Mouse (Mus musculus) kidney, postnatal 10 days (tissue): ENCODE data around the gene Ampd2.

Experiments used
- DNase-seq: peaks from one replicate; pipeline ENCODE4 v3.0.0; 2021; ENCODE audit warnings: mixed read lengths

Ampd2 gene

GRCm38 (mm10) chr3:108086470-108086979 is at the start of gene Ampd2:
Ampd2 (minus strand) TSS chr3:108086651.
- peak; percentile 92 for DNase-seq

- no peak for DNase-seq
Observed at GRCm38 (mm10) chr3:108134701-108135100, 48.2 kb upstream of the Ampd2 start.

- DNase-seq, result no peak
Observed at GRCm38 (mm10) chr3:108132484-108132883, 46.0 kb upstream of the Ampd2 start.

- no peak for DNase-seq
Observed at GRCm38 (mm10) chr3:108131821-108132220, 45.4 kb upstream of the Ampd2 start.

DNA sequence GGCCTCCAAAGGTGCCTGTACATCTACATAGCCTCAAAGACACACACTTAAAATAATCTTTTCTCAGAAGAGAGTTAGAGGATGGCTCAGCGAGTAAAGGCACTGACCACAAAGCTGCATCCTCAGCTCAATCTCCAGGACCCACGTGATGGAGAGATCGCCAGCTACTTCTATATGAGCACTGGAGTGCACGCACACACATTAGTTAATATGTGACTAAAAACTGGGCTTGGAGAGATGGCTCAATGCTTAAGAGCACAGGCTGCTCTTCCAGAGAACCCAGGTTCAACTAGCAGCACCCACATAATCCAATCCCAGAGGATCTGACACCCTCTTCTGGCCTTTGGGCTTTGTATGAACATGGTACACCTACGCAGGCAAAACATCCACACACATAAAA is 44.8 kb upstream of the Ampd2 start:
- DNase-seq, result peak; percentile 38

DNA sequence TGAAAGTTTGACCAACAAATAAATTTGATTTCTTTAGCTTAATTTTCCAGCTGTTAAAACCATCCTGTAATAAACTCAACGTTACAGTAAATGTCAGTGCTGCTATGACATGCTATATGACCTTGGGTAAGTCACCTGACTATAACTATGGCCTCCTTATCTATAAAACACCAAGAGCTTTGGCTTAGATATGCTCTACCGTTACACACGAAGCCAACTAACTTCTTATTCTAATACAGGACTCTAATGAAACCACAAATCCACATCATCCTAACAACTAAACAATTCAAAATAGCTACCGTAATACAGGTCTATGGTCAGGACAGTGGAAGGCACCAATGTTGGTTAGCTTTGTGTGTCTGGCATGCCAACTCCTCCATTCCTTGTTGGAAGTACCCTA is 43.4 kb upstream of the Ampd2 start:
- no peak for DNase-seq

DNA sequence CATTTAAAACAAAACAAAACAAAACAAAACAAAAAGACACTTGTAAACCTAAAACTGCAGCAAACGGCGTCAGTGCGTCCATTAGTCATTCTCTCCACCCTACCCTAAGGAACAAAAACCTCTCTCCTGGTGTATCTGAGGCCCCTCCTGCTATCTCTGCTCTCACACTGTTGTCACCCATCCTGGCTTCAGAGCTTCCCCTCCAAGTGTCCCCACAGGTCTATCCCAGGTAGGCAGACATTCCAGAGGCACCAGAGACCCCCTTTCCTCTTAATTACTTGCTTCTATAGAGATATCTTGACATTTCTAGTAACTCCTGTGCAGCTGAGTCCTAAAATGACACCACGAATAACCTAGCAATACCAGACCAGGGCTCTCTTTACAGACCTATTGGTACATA is 42.9 kb upstream of the Ampd2 start:
- no peak for DNase-seq

GRCm38 (mm10) chr3:108128520-108128919 is 42.1 kb upstream of the Ampd2 start:
- DNase-seq, result no peak

DNA sequence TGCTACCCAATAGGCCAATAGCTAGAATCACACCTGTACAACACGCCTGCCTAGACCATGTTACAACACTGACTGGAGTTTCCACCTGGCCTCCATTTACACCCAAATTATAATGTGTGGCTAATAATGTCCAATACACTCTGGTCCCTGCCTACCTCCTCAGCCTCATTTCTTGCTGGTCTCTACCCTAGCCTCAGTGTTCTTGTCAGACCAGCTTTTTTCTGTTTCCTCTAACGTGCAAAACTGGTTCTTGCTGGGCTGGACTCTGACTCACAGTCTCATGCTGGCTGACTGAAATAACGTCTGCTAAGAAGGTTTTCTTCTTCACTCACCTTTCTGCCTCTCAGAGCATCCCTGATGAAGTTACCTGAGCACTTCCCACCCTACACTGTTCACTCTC is 39.9 kb upstream of the Ampd2 start:
- DNase-seq, result no peak

- DNase-seq, result no peak
Observed at GRCm38 (mm10) chr3:108124131-108124530, 37.7 kb upstream of the Ampd2 start.

- no peak for DNase-seq
Observed at GRCm38 (mm10) chr3:108123242-108123641, 36.8 kb upstream of the Ampd2 start.

DNA sequence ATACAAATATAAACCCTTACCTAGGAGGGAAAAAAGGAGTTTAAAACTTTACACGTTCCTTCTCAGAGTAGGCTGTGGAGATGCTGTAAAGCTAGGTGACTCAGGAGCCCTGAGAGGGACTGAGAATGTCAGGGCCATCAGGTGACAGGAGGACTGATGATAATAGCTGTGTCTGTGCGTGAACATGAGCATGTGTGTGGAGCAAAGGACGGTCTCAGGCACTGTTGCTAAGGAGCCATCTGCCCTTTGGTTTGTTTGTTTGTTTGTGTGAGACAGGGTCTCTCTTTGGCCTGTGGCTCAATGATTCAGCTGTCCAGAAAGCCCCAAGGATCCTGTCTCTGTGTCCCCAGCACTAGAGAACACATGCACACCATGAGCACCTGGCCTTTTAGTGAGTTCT is 34.6 kb upstream of the Ampd2 start:
- DNase-seq, result no peak

DNA sequence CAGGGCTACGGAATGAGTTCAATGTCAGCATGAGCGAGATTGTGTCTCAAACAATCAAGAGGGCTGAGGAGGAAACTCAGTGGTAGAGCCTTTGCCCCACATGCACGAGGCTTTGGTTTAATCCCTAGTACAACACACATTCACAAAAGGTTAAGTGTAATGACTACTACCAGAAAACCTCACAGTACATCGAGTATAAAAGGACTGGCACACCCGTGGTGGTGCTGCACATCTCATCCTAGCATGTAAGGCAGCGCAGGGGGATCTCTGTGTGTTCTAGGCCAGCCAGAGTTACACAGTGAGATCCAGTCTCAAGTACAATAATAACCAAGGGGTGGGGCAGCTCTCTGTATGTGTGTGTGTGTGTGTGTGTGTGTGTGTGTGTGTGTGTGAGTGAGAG is 31.0 kb upstream of the Ampd2 start:
- DNase-seq, result no peak

GRCm38 (mm10) chr3:108113591-108114289 is 27.3 kb upstream of the Ampd2 start:
- DNase-seq, result no peak

DNA sequence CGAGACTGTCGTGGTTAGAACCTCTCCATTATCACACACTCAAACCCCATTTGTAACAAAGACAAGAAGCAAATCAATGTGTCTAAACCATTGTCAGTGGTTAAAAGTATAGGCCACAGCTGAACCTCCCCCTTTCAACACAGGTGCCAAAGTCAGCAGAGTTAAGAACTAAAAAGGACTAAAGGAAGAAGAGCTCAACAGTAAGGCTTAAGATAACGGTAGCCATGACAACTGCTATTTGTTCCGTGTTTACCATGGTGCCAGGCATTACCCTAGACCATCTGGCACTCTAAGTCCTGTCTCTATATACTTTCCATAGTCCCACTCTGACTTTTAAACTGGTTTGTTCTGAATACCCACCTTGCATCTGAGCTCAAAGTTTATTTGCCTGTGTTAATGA is 26.2 kb upstream of the Ampd2 start:
- no peak for DNase-seq

GRCm38 (mm10) chr3:108112246-108112645 is 25.8 kb upstream of the Ampd2 start:
- no peak for DNase-seq

DNA sequence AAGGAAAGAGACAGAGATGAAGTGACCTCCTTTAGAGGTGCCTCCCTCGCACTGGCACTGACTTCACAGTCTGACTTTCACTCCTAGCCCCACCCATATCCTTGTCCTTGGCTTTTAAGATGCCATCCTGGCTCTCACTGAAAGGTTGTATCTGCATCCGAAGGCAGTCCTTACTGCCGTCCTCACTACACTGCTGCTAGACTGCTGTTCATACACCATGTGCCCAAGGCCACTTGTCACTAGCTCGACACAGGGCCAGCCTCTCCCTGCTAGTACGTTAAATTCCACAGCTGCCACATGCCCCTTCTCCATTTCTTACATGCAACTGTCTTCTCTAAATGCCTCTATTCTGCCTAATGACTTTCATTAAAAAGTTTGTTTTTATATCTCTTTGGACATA is 24.9 kb upstream of the Ampd2 start:
- no peak for DNase-seq

DNA sequence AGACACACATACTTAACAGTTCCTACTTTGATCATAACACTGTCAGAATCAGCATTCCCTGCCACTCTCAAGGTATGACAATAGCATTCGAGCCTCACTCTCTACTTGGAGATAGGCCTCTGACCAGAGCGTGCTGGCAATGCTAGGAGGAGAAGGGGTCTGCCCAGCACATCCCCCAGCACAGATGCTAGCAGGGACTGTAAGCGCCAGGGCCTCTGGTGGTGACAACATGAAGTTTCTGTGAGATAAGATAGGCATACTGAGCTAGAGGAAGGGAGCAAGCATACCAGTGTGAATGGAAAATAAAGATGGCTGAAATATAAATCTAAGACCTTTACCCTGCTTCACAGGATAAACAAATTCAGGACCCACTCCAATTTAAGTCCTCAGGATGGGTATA is 18.8 kb upstream of the Ampd2 start:
- DNase-seq, result no peak

DNA sequence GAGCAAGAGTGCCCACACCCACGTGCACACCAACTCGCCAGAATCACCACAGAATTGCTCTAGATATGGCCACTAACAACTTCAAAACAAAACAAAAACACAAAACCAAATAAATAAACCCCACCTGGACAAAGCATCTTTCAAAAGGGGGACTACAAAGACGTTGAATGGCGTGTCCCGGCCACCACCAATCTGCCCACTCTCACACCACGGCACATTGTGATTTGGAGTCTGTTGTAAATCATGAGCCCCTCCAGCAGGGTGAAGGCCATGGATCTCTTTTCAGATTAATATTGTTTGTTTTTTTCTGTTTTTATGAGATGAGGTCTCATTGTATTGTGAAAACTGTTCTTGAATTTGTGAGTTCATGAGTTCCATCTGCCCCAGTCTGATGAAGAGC is 15.6 kb upstream of the Ampd2 start:
- no peak for DNase-seq

DNA sequence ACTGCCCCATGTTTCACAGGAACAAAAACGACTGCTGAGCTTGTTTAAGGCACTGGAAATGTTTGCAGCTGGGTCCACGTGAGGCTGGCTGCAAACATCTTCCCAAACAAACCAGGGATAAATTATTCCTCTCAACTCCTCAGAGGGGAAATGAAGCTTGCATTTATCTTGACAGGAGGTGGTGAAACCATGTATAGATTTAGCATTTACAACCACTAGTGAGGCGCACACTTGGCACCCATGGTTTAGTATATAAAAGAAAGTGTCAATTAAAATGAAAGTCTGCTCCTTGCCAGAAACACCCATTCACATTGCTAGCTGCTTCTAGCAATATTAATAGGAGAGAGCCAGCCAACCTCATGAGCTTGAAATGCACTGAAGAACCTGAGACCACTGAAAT is 15.1 kb upstream of the Ampd2 start:
- no peak for DNase-seq

DNA sequence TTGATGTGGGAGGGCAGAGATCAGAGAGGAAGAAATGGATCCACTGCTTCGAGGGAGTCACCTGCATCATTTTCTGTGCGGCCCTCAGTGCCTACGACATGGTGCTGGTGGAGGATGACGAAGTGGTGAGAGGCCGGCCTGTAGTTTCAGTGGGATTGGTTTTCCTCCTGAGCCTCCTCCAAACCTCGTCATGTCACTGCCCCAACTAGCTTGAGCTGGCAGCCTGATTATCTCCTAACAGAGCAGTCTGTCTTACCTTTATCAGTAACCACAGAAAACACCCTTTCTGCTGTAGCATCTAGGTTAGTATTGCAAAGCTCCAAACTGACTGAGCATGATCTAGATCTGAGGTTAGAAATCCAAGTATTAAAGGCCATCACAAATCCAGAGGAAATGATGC is 11.9 kb upstream of the Ampd2 start:
- DNase-seq, result no peak

GRCm38 (mm10) chr3:108097656-108098055 is 11.2 kb upstream of the Ampd2 start:
- no peak for DNase-seq

- no peak for DNase-seq
Observed at GRCm38 (mm10) chr3:108096726-108097125, 10.3 kb upstream of the Ampd2 start.

DNA sequence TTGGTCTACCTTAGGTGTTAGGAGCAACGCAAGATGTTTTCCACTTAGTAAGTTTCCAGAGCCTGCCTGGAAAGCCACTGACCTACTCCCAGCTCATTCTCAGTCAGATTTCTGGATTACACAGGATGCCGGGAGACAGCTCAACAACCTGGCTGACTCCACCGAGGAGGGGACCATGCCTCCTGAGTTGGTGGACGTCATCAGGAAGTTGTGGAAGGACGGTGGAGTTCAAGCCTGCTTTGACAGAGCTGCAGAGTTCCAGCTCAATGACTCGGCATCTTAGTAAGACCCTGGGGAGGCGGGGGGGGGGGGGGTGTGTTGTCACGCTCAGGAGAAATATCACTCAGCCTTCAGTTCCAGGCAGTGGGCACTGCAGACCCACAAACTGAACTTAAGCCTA is 9.8 kb upstream of the Ampd2 start:
- no peak for DNase-seq
